Mouse (Mus musculus) liver, embryonic 16.5 days (tissue): ENCODE measurements around the gene Medag. TPM values are rescaled to one million over a fixed set of nuclear protein-coding genes. Genes with fewer than 3 reads are reported as not detected.

ENCODE experiments used
- ATAC-seq: fragments of 200-750 bp; cut with Nextera tagmentation; 2 replicates; pipeline ENCODE4 v1.8.0; 2017; ENCODE audit warnings: low read depth, mild to moderate bottlenecking, moderate number of reproducible peaks, moderate library complexity
- H3K27ac ChIP-seq: fragments of 300-500 bp; sonication (generic); 2 replicates; pipeline ENCODE4 v1.5.1; 2014; ENCODE audit warnings: mild to moderate bottlenecking, low read length
- H3K27me3 ChIP-seq: fragments of 300-500 bp; sonication (generic); 2 replicates; pipeline ENCODE4 v1.6.1; 2014; ENCODE audit warnings: low read depth, low read length, mixed read lengths; ENCODE audit not compliant: control insufficient read depth, insufficient read depth
- H3K36me3 ChIP-seq: fragments of 300-500 bp; sonication (generic); 2 replicates; pipeline ENCODE4 v1.6.1; 2014; ENCODE audit warnings: mild to moderate bottlenecking; ENCODE audit not compliant: control insufficient read depth, insufficient read depth
- H3K4me1 ChIP-seq: fragments of 300-500 bp; sonication (generic); 2 replicates; pipeline ENCODE4 v1.6.1; 2014; ENCODE audit warnings: low read depth, low read length, mixed read lengths; ENCODE audit not compliant: control insufficient read depth
- H3K4me2 ChIP-seq: fragments of 300-500 bp; sonication (generic); 2 replicates; pipeline ENCODE4 v1.6.1; 2014; ENCODE audit warnings: low read depth, low read length, mixed read lengths
- H3K4me3 ChIP-seq: fragments of 300-500 bp; sonication (generic); 2 replicates; pipeline ENCODE4 v1.5.1; 2014; ENCODE audit warnings: low read depth, mild to moderate bottlenecking, low read length
- H3K9ac ChIP-seq: fragments of 300-500 bp; sonication (generic); 2 replicates; pipeline ENCODE4 v1.6.1; 2014; ENCODE audit warnings: low read depth, low read length
- H3K9me3 ChIP-seq: fragments of 300-500 bp; sonication (generic); replicated peaks from 2 replicates; pipeline ENCODE4 v1.6.1; 2016; ENCODE audit warnings: low read length; ENCODE audit not compliant: control insufficient read depth
- WGBS: fragments of 180-500 bp; shearing (Covaris S2); extraction: QIAGEN DNeasy Blood & Tissue Kit; methylation state at CpG from one replicate; pipeline ENCODE4 v1.1.7; 2014; ENCODE audit not compliant: insufficient replicate concordance; 5-methylcytosine and 5-hydroxymethylcytosine counted together
- polyA plus RNA-seq: library from polyadenylated mRNA; unstranded; fragments of >200 nt; fragmentation: Nextera tagmentation; extraction: Ambion mirVana; gene quantifications from 2 replicates; pipeline ENCODE4 v1.2.1, GENCODE M21; 2015

The Medag gene
- polyA plus RNA-seq, 1 experiment from 2014 or later: 0.19 TPM

- Histone ChIP-seq H3K4me2 (no peak overlapping the region), H3K36me3 (no peaks in the 10 kb centered on the region), H3K9ac (no peak overlapping the region), H3K9me3 (no peaks in the 10 kb centered on the region), H3K27ac (no peak overlapping the region), H3K4me3 (no peak overlapping the region), H3K27me3 (no peaks in the 10 kb centered on the region), H3K4me1 (no peaks in the 10 kb centered on the region)
- 64% methylated on average over 5 of the region's 5 CpGs for WGBS
- no peak for ATAC-seq
Measured at GRCm38 (mm10) chr5:149447733-149448132, 36.2 kb downstream of the Medag start.

- no peak overlapping the region for H3K9ac ChIP-seq
- H3K9me3 ChIP-seq: no peaks in the 10 kb centered on the region
- no peak overlapping the region for H3K4me3 ChIP-seq
- 68% methylated on average over 7 of the region's 7 CpGs for WGBS
- H3K4me2 ChIP-seq: no peak overlapping the region
- no peak overlapping the region for H3K27ac ChIP-seq
- no peak for ATAC-seq
- H3K27me3 ChIP-seq: no peaks in the 10 kb centered on the region
- H3K4me1 ChIP-seq: no peaks in the 10 kb centered on the region
- H3K36me3 ChIP-seq: no peaks in the 10 kb centered on the region
Measured at GRCm38 (mm10) chr5:149449406-149449805, 37.9 kb downstream of the Medag start.

- no peak for ATAC-seq
- H3K27me3 ChIP-seq: no peaks in the 10 kb centered on the region
- WGBS: 65% methylated on average over 7 of the region's 7 CpGs
- H3K4me1 ChIP-seq: no peaks in the 10 kb centered on the region
- H3K9me3 ChIP-seq: no peaks in the 10 kb centered on the region
- H3K9ac ChIP-seq: no peak overlapping the region
- no peak overlapping the region for H3K4me2 ChIP-seq
- H3K27ac ChIP-seq: no peak overlapping the region
- H3K4me3 ChIP-seq: no peak overlapping the region
- H3K36me3 ChIP-seq: no peaks in the 10 kb centered on the region
Measured at GRCm38 (mm10) chr5:149451209-149451681, 39.7 kb downstream of the Medag start.

- Histone ChIP-seq H3K27me3 (no peaks in the 10 kb centered on the region), H3K27ac (no peak overlapping the region), H3K9me3 (no peaks in the 10 kb centered on the region), H3K4me1 (no peaks in the 10 kb centered on the region), H3K4me2 (no peak overlapping the region), H3K4me3 (no peak overlapping the region), H3K36me3 (no peaks in the 10 kb centered on the region), H3K9ac (no peak overlapping the region)
- WGBS: 19% methylated on average over 6 of the region's 6 CpGs
- no peak for ATAC-seq
Measured at GRCm38 (mm10) chr5:149454281-149454680, 42.7 kb downstream of the Medag start.

GRCm38 (mm10) chr5:149456544-149456943, 45.0 kb downstream of the Medag start:
- WGBS: 74% methylated on average over 7 of the region's 7 CpGs
- Histone ChIP-seq H3K4me3 (no peak overlapping the region), H3K9me3 (no peaks in the 10 kb centered on the region), H3K9ac (no peak overlapping the region), H3K36me3 (no peaks in the 10 kb centered on the region), H3K27me3 (no peaks in the 10 kb centered on the region), H3K4me2 (no peak overlapping the region), H3K4me1 (no peaks in the 10 kb centered on the region), H3K27ac (no peak overlapping the region)
- ATAC-seq: no peak

GRCm38 (mm10) chr5:149462071-149462470, 50.5 kb downstream of the Medag start:
- no peak for ATAC-seq
- H3K4me1 ChIP-seq: no peaks in the 10 kb centered on the region
- no peak overlapping the region for H3K27ac ChIP-seq
- H3K36me3 ChIP-seq: no peaks in the 10 kb centered on the region
- H3K9me3 ChIP-seq: no peaks in the 10 kb centered on the region
- H3K4me3 ChIP-seq: no peak overlapping the region
- H3K4me2 ChIP-seq: no peak overlapping the region
- H3K9ac ChIP-seq: no peak overlapping the region
- H3K27me3 ChIP-seq: no peaks in the 10 kb centered on the region
- WGBS: 50% methylated on average over 3 of the region's 3 CpGs

- H3K4me3 ChIP-seq: no peak overlapping the region
- no peak overlapping the region for H3K4me2 ChIP-seq
- H3K27ac ChIP-seq: no peak overlapping the region
- H3K9me3 ChIP-seq: no peaks in the 10 kb centered on the region
- H3K9ac ChIP-seq: no peak overlapping the region
- 44% methylated on average over 5 of the region's 5 CpGs for WGBS
- no peaks in the 10 kb centered on the region for H3K4me1 ChIP-seq
- ATAC-seq: no peak
- H3K36me3 ChIP-seq: no peaks in the 10 kb centered on the region
- H3K27me3 ChIP-seq: no peaks in the 10 kb centered on the region
Measured at GRCm38 (mm10) chr5:149465305-149465704, 53.8 kb downstream of the Medag start.

- Histone ChIP-seq H3K4me1 (no peaks in the 10 kb centered on the region), H3K27me3 (no peaks in the 10 kb centered on the region), H3K9ac (no peak overlapping the region), H3K4me3 (no peak overlapping the region), H3K36me3 (no peaks in the 10 kb centered on the region), H3K4me2 (no peak overlapping the region), H3K27ac (no peak overlapping the region), H3K9me3 (no peaks in the 10 kb centered on the region; the same call in 1 of the 2 replicates)
- 79% methylated on average over 9 of the region's 9 CpGs for WGBS
- ATAC-seq: no peak
Measured at GRCm38 (mm10) chr5:149474142-149474541, 62.6 kb downstream of the Medag start.

GRCm38 (mm10) chr5:149474701-149475468, 63.3 kb downstream of the Medag start:
- 79% methylated on average over 16 of the region's 16 CpGs for WGBS
- Histone ChIP-seq H3K27ac (no peak overlapping the region), H3K27me3 (no peaks in the 10 kb centered on the region), H3K9me3 (no peaks in the 10 kb centered on the region; the same call in 1 of the 2 replicates), H3K9ac (no peak overlapping the region), H3K4me2 (no peak overlapping the region), H3K4me1 (no peaks in the 10 kb centered on the region), H3K4me3 (no peak overlapping the region), H3K36me3 (no peaks in the 10 kb centered on the region)
- ATAC-seq: no peak
